Mouse (Mus musculus): ENCODE results near the gene R3hdm4. TPM values are rescaled to one million over a fixed set of nuclear protein-coding genes. Genes with fewer than 3 reads are reported as not detected.

R3hdm4 gene
- polyA plus RNA-seq, 1 experiment from 2014 or later, result 137 TPM

DNA sequence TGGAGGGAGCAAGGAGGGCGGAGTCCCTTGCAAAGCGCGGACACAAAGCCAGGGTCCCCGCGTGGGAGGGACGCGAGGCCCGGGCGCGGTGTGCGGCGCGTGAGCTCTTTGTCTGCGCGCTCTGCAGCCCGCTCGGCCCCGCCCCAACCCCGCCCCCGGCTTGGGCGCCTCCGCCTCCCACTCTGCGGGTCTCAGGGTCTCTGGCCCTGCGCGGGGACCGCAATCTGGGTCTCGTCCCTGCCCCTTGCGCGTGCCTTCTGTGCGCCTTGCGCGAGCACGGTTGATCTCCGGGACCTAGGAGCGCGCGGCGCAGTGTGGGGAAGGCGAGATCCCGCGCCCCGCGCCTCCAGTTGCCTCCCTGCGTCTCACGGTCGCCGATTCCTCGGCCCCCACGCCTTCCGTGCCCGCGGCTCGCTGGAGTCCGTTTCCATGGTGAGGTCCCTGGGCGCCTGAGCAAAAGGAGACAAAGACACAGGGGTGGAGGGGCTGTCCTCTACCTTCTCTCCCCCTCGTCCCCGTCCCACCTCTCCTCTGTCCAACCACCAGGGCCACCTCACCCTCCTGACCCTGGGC, 46.6 kb downstream of the R3hdm4 start, which contains the start of the genes Prtn3 and Plppr3:
TSS of gene Prtn3 (plus strand) at position 187 of the 573 bp plus-strand sequence.
TSS of gene Plppr3 (minus strand) at position 345 of the 573 bp plus-strand sequence.
- Histone ChIP-seq H3K27ac (ENCODE audit: low read depth, low read length) (peak within 1 kb of the TSS; percentile 66), H3K9ac (ENCODE audit: low read depth, low read length) (peak within 1 kb of the TSS; percentile 82), H3K4me2 (replicated peaks; ENCODE audit: low read depth, low read length) (peak within 1 kb of the TSS; percentile 79), H3K36me3 (ENCODE audit: control insufficient read depth, insufficient read depth, low read length) (peaks cover 18% of the 10 kb centered on the region; the same call in 1 of the 2 replicates), H3K27me3 (ENCODE audit: control insufficient read depth, insufficient read depth, low read length) (no peaks in the 10 kb centered on the region), H3K4me3 (ENCODE audit: low read length) (peak within 1 kb of the TSS; percentile 70), H3K4me1 (ENCODE audit: control insufficient read depth, insufficient read depth, low read length) (peaks cover 15% of the 10 kb centered on the region), H3K9me3 (ENCODE audit: control insufficient read depth, low read length) (no peaks in the 10 kb centered on the region)
- under 1% methylated on average over 42 of the region's 57 CpGs for WGBS
- peak; percentile 88 for ATAC-seq (ENCODE audit: low FRiP score, low TSS enrichment)

DNA sequence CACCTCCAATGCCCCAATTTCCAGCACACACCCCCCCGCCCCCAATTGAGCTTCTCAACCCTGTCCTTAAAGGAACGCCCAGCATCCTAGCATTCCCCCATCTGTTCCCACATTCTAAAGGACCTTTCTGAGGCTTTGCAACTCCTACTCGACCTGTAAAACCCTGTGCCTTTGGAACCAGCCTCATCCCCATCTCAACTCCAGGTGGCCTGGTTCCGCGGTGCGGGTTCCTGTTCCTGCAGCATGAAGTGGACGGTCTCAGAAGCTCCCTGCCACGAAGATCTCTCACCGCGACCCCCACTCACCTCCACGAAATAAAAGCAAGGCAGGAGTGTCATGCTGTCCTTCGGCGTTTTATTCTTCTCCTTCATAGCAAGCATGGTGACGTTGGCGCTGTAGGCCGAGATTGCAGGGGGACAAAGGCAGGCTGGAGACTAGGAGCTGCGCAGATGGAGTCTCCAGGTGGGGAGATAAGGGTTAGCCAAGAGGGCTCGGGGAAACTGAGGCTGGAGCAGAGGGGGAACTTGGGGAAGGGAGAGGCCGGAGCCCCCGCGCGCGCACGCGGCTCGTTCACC, 47.2 kb downstream of the R3hdm4 start:
- peaks cover 18% of the 10 kb centered on the region; the same call in 1 of the 2 replicates for H3K36me3 ChIP-seq (ENCODE audit: control insufficient read depth, insufficient read depth, low read length)
- peak; percentile 37 for ATAC-seq (ENCODE audit: low FRiP score, low TSS enrichment)
- no peaks in the 10 kb centered on the region for H3K27me3 ChIP-seq (ENCODE audit: control insufficient read depth, insufficient read depth, low read length)
- peaks cover 15% of the 10 kb centered on the region for H3K4me1 ChIP-seq (ENCODE audit: control insufficient read depth, insufficient read depth, low read length)
- 2% methylated on average over 26 of the region's 26 CpGs for WGBS
- peak overlapping the region; percentile 70 for H3K4me3 ChIP-seq (ENCODE audit: low read length)
- peak overlapping the region; percentile 66 for H3K27ac ChIP-seq (ENCODE audit: low read depth, low read length)
- no peaks in the 10 kb centered on the region for H3K9me3 ChIP-seq (ENCODE audit: control insufficient read depth, low read length)
- H3K9ac ChIP-seq (ENCODE audit: low read depth, low read length), result peak overlapping the region; percentile 82
- peak overlapping the region; percentile 79 for H3K4me2 ChIP-seq (replicated peaks; ENCODE audit: low read depth, low read length)

DNA sequence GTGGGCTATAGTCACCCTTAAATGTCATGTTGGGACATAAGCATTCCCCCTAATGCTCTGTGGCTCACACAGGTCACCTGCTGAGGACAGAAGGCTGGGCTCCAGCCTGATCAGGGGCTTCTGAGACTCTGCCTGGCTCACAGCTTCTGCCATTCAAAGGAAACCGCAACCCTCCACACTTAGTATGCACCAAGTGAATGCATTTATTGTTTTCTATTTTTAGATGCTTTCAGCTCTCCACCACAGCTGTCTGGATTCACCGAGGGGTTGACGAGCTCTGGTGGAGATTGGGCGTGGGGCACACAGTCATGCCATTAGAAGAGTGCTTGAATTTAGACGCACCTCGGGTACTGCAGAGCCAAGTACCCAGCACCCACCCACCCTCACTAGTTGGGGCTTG, 47.7 kb downstream of the R3hdm4 start:
- peaks cover 15% of the 10 kb centered on the region for H3K4me1 ChIP-seq (ENCODE audit: control insufficient read depth, insufficient read depth, low read length)
- ATAC-seq (ENCODE audit: low FRiP score, low TSS enrichment), result no peak
- 9% methylated on average over 6 of the region's 6 CpGs for WGBS
- H3K9ac ChIP-seq (ENCODE audit: low read depth, low read length), result peak overlapping the region; percentile 82
- peak overlapping the region; percentile 79 for H3K4me2 ChIP-seq (replicated peaks; ENCODE audit: low read depth, low read length)
- peaks cover 18% of the 10 kb centered on the region; the same call in 1 of the 2 replicates for H3K36me3 ChIP-seq (ENCODE audit: control insufficient read depth, insufficient read depth, low read length)
- H3K9me3 ChIP-seq (ENCODE audit: control insufficient read depth, low read length), result no peaks in the 10 kb centered on the region
- H3K27me3 ChIP-seq (ENCODE audit: control insufficient read depth, insufficient read depth, low read length), result no peaks in the 10 kb centered on the region
- no peak overlapping the region for H3K27ac ChIP-seq (ENCODE audit: low read depth, low read length)
- peak overlapping the region; percentile 70 for H3K4me3 ChIP-seq (ENCODE audit: low read length)

DNA sequence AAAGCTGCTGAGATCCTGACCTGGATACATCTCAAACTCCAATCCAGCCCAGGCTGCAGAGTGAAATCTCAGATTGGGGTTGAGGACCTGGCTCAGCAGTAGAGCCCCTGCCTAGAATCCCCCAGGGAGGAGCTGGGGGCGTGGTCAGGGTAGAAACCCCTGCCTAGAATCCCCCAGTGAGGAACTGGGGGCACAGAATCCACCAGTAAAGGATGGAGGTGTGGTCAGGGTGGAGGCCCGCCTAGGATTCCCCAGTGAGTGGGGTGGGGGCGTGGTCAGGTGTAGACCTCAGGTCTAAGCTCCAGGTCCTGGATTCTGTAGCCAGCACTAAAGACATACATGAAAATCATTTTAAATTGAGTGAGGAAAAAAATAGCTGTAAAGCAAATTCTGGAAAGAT, 48.1 kb downstream of the R3hdm4 start:
- WGBS, result 55% methylated on average over 3 of the region's 3 CpGs
- H3K9ac ChIP-seq (ENCODE audit: low read depth, low read length), result no peak overlapping the region
- no peak overlapping the region for H3K27ac ChIP-seq (ENCODE audit: low read depth, low read length)
- ATAC-seq (ENCODE audit: low FRiP score, low TSS enrichment), result no peak
- H3K27me3 ChIP-seq (ENCODE audit: control insufficient read depth, insufficient read depth, low read length), result no peaks in the 10 kb centered on the region
- peaks cover 18% of the 10 kb centered on the region; the same call in 1 of the 2 replicates for H3K36me3 ChIP-seq (ENCODE audit: control insufficient read depth, insufficient read depth, low read length)
- peaks cover 15% of the 10 kb centered on the region for H3K4me1 ChIP-seq (ENCODE audit: control insufficient read depth, insufficient read depth, low read length)
- H3K4me3 ChIP-seq (ENCODE audit: low read length), result peak overlapping the region; percentile 70
- peak overlapping the region; percentile 79 for H3K4me2 ChIP-seq (replicated peaks; ENCODE audit: low read depth, low read length)
- no peaks in the 10 kb centered on the region for H3K9me3 ChIP-seq (ENCODE audit: control insufficient read depth, low read length)

DNA sequence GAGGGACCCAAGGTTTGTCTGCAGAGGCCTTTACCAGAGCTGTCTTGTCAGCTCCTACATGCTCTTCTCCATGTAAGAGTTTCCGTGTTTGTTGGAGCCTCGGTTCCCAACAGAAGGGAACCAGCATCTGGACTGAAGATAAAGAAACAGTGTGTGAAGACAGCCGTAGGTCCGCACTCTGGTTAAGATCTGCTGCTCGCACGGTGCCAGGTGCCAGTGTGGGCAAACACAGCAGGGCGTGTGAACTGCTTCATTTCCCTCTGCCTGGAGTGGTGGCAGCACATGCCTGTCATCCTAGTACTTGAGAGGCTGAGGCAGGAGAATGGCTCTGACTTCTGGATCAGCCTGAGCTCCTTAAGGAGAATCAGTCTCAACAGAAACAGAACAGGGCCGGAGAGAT, 49.2 kb downstream of the R3hdm4 start:
- H3K9ac ChIP-seq (ENCODE audit: low read depth, low read length), result no peak overlapping the region
- peaks cover 26% of the 10 kb centered on the region for H3K36me3 ChIP-seq (ENCODE audit: control insufficient read depth, insufficient read depth, low read length)
- no peak for ATAC-seq (ENCODE audit: low FRiP score, low TSS enrichment)
- no peak overlapping the region for H3K4me3 ChIP-seq (ENCODE audit: low read length)
- WGBS, result 94% methylated on average over 8 of the region's 8 CpGs
- H3K27ac ChIP-seq (ENCODE audit: low read depth, low read length), result no peak overlapping the region
- H3K9me3 ChIP-seq (ENCODE audit: control insufficient read depth, low read length), result no peaks in the 10 kb centered on the region
- H3K4me1 ChIP-seq (ENCODE audit: control insufficient read depth, insufficient read depth, low read length), result peaks cover 10% of the 10 kb centered on the region
- no peak overlapping the region for H3K4me2 ChIP-seq (replicated peaks; ENCODE audit: low read depth, low read length)
- no peaks in the 10 kb centered on the region for H3K27me3 ChIP-seq (ENCODE audit: control insufficient read depth, insufficient read depth, low read length)

DNA sequence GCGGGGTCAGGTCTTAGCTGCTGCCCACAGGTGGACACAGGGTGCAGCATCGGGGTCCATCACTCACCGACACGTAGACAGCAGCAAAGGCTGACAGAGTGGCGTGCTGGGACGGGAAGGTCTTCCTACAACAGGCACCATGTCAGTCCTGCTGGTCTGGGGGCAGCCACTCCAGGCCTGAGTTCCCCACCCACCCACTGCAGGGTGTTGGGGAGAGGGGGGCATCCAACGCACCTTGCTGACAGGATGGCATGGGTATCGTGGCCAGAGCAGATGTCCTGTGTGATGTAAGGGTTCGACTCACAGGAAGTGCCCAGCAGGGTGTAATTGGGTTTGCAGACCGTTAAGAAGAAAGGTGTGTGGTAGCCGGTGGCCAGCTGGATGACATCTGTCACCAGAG, 54.4 kb downstream of the R3hdm4 start:
- no peaks in the 10 kb centered on the region for H3K27me3 ChIP-seq (ENCODE audit: control insufficient read depth, insufficient read depth, low read length)
- 68% methylated on average over 11 of the region's 11 CpGs for WGBS
- no peak overlapping the region for H3K4me3 ChIP-seq (ENCODE audit: low read length)
- peaks cover under 1% of the 10 kb centered on the region; the same call in 1 of the 2 replicates for H3K4me1 ChIP-seq (ENCODE audit: control insufficient read depth, insufficient read depth, low read length)
- peaks cover 67% of the 10 kb centered on the region for H3K36me3 ChIP-seq (ENCODE audit: control insufficient read depth, insufficient read depth, low read length)
- H3K9ac ChIP-seq (ENCODE audit: low read depth, low read length), result no peak overlapping the region
- H3K9me3 ChIP-seq (ENCODE audit: control insufficient read depth, low read length), result no peaks in the 10 kb centered on the region
- no peak for ATAC-seq (ENCODE audit: low FRiP score, low TSS enrichment)
- H3K4me2 ChIP-seq (replicated peaks; ENCODE audit: low read depth, low read length), result no peak overlapping the region
- H3K27ac ChIP-seq (ENCODE audit: low read depth, low read length), result no peak overlapping the region

DNA sequence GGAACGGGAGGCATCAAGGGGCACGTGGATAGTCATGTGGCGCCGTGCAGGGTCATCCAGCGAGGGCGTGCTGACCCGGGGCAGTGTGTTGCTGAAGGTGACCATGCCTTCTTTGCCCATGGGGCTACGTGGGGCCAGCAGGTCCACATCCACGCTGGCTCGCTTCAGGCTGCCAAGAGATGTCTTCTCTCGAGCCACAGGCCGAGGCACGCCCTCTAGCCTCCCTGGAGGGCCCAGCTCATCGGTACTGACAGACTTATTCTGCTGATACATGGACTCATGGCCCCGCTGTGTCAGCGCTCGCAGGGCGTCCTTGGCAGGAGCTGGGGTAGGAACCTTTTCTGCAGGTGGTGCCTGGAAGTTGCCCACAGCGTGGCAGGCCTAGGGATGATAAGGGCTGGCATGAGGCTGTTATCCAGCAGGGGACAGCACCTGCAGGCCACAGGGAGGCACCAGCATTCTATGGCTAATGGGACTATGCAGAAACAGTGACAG, 55.2 kb downstream of the R3hdm4 start:
- Histone ChIP-seq H3K4me2 (replicated peaks; ENCODE audit: low read depth, low read length) (no peak overlapping the region), H3K27ac (ENCODE audit: low read depth, low read length) (no peak overlapping the region), H3K9me3 (ENCODE audit: control insufficient read depth, low read length) (no peaks in the 10 kb centered on the region), H3K4me3 (ENCODE audit: low read length) (no peak overlapping the region), H3K4me1 (ENCODE audit: control insufficient read depth, insufficient read depth, low read length) (peaks cover 8% of the 10 kb centered on the region; the same call in 1 of the 2 replicates), H3K36me3 (ENCODE audit: control insufficient read depth, insufficient read depth, low read length) (peaks cover 68% of the 10 kb centered on the region), H3K9ac (ENCODE audit: low read depth, low read length) (no peak overlapping the region), H3K27me3 (ENCODE audit: control insufficient read depth, insufficient read depth, low read length) (no peaks in the 10 kb centered on the region)
- 72% methylated on average over 19 of the region's 19 CpGs for WGBS
- 0 out of 2 replicates have a peak, but pooled peaks have one; percentile 4 for ATAC-seq (ENCODE audit: low FRiP score, low TSS enrichment)

DNA sequence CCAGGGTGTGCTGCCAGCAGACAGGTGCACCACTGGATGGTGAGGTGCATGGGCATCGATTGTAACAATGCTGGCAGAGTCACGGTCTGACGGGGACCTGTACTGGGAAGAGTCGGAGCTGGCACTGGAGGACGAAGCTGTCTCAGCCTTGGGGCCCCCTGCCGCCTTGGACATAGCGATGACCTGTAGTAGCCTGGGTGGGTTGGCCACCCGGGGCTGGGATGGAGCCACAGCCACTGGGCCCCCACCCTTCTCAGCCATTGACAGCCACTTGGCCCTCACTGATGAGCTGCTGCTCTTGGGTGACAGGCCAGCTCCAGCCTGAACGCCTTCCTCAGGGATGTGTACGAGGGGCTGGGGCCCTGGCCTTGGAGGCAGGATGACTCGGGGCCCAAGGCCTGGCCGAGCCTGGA, 55.8 kb downstream of the R3hdm4 start:
- no peak overlapping the region for H3K4me2 ChIP-seq (replicated peaks; ENCODE audit: low read depth, low read length)
- no peak overlapping the region for H3K27ac ChIP-seq (ENCODE audit: low read depth, low read length)
- no peak overlapping the region for H3K4me3 ChIP-seq (ENCODE audit: low read length)
- peaks cover 70% of the 10 kb centered on the region for H3K36me3 ChIP-seq (ENCODE audit: control insufficient read depth, insufficient read depth, low read length)
- peak; percentile 29 for ATAC-seq (ENCODE audit: low FRiP score, low TSS enrichment)
- H3K9me3 ChIP-seq (ENCODE audit: control insufficient read depth, low read length), result no peaks in the 10 kb centered on the region
- no peaks in the 10 kb centered on the region for H3K27me3 ChIP-seq (ENCODE audit: control insufficient read depth, insufficient read depth, low read length)
- WGBS, result 67% methylated on average over 12 of the region's 12 CpGs
- H3K9ac ChIP-seq (ENCODE audit: low read depth, low read length), result no peak overlapping the region
- H3K4me1 ChIP-seq (ENCODE audit: control insufficient read depth, insufficient read depth, low read length), result peaks cover 11% of the 10 kb centered on the region; the same call in 1 of the 2 replicates
